Mouse (Mus musculus): ENCODE measurements at regions not wholly inside any gene's neighbourhood (a gene's known extent, or its start where the extent isn't known, plus 50 kb on each side); places are given as distances from the start of the nearest gene placed in this dataset.
"Not testable (repeated sequence)": the region's sequence is repeated elsewhere in the genome, so short reads cannot be mapped to it uniquely, and the experiment has no call there.

DNA sequence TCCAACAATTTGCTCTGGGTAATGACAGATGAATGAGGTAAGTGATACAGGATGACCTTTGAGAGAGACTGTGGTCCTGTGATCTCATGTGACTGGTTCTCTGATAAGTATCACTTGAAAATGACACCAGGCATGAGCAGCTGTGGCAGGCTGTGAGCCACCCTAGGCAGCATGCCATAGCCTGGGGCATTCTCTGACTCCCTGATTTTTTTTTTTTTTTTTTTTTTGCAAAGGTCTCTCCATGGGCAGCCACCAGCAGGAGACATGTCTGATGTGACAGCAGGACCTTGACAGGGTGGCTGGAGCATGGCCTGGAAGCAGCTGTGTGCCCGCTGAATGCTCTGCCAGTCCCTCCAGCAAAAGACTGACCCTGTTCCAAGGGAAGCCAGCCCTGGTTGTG is 116.4 kb upstream of the Vldlr start:
- 75% methylated on average over 1 of the region's 1 CpGs for WGBS
- Histone ChIP-seq H3K27ac (ENCODE audit: low read length) (no peak overlapping the region), H3K36me3 (ENCODE audit: control insufficient read depth, insufficient read depth, low read length) (no peaks in the 10 kb centered on the region), H3K4me1 (replicated peaks; ENCODE audit: control insufficient read depth, insufficient read depth, low read length) (no peaks in the 10 kb centered on the region), H3K9me3 (ENCODE audit: control insufficient read depth, low read length) (no peaks in the 10 kb centered on the region), H3K27me3 (ENCODE audit: control insufficient read depth, insufficient read depth, low read depth, low read length) (no peaks in the 10 kb centered on the region), H3K9ac (ENCODE audit: low read length) (no peak overlapping the region), H3K4me2 (ENCODE audit: low read depth, low read length) (no peak overlapping the region), H3K4me3 (ENCODE audit: low read length) (no peak overlapping the region)
- ATAC-seq (ENCODE audit: low read depth), result no peak

DNA sequence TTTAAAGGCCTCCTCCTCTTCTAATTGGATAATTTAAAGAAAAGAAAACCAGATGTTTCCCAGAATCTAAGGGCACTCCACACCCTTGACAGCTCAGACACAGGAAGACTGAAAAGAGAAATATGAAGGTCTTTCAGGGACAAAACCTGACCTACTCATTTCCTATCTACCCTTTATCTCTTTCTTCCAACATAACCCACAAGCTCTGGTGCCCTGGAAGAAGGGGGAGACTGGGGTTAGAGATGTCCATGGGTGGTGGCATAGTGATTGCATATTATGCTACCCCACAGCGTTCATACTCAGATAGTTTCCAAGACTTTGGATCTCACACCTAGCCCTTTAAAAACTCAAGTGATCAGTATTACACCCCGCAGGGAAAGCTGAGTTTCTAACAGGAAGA is 105.8 kb upstream of the Vldlr start:
- Histone ChIP-seq H3K27ac (ENCODE audit: low read length) (no peak overlapping the region), H3K9ac (ENCODE audit: low read length) (no peak overlapping the region), H3K9me3 (ENCODE audit: control insufficient read depth, low read length) (no peaks in the 10 kb centered on the region), H3K36me3 (ENCODE audit: control insufficient read depth, insufficient read depth, low read length) (no peaks in the 10 kb centered on the region), H3K4me3 (ENCODE audit: low read length) (no peak overlapping the region), H3K4me1 (replicated peaks; ENCODE audit: control insufficient read depth, insufficient read depth, low read length) (no peaks in the 10 kb centered on the region), H3K27me3 (ENCODE audit: control insufficient read depth, insufficient read depth, low read depth, low read length) (no peaks in the 10 kb centered on the region), H3K4me2 (ENCODE audit: low read depth, low read length) (no peak overlapping the region)
- no peak for ATAC-seq (ENCODE audit: low read depth)
- 78% methylated on average over 2 of the region's 2 CpGs for WGBS

DNA sequence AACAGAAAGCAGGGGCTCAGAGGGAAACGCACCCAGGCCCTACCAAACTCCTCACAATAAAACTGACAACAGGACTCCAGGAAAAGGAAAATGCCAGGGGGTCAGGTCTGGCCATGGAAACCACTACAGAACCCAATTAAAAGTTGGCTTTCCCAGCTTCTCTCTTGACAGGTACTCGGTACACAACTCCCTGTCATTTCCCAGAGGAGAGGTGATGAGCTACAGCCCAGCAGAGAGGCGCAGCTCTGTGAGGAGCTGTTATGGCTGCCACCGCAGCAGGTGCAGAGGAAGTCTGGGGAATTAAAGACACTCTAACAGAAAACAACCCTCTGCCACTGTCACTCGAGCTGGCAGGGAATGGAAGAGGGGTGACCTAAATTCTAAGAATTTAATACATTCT is 95.4 kb upstream of the Vldlr start:
- Histone ChIP-seq H3K4me2 (ENCODE audit: low read depth, low read length) (no peak overlapping the region), H3K27ac (ENCODE audit: low read length) (no peak overlapping the region), H3K4me1 (replicated peaks; ENCODE audit: control insufficient read depth, insufficient read depth, low read length) (peaks cover 7% of the 10 kb centered on the region; the same call in 1 of the 2 replicates), H3K9me3 (ENCODE audit: control insufficient read depth, low read length) (no peaks in the 10 kb centered on the region), H3K27me3 (ENCODE audit: control insufficient read depth, insufficient read depth, low read depth, low read length) (no peaks in the 10 kb centered on the region), H3K9ac (ENCODE audit: low read length) (no peak overlapping the region), H3K36me3 (ENCODE audit: control insufficient read depth, insufficient read depth, low read length) (no peaks in the 10 kb centered on the region), H3K4me3 (ENCODE audit: low read length) (no peak overlapping the region)
- 56% methylated on average over 5 of the region's 5 CpGs for WGBS
- no peak for ATAC-seq (ENCODE audit: low read depth)

DNA sequence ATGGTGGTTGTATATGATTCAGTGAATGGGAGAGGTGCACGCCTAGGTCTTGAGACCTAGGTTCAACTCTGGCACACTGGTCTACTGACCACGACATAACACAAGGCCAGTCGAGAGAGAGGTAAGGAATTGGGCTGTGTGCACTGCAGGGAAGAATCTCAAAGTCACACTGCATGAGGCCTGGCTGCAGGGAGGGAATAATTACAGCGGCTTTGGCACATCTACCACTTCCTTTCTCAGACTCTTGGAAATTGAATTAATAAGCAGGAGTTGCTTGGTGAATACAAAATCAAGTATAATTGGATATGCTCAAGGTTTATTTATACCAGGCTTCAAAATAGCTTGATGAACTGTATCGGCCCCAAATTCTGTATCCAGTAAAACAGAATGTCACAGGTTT is 93.9 kb upstream of the Vldlr start:
- Histone ChIP-seq H3K27ac (ENCODE audit: low read length) (no peak overlapping the region), H3K9ac (ENCODE audit: low read length) (no peak overlapping the region), H3K36me3 (ENCODE audit: control insufficient read depth, insufficient read depth, low read length) (no peaks in the 10 kb centered on the region), H3K4me2 (ENCODE audit: low read depth, low read length) (no peak overlapping the region), H3K4me3 (ENCODE audit: low read length) (no peak overlapping the region), H3K4me1 (replicated peaks; ENCODE audit: control insufficient read depth, insufficient read depth, low read length) (peaks cover 7% of the 10 kb centered on the region; the same call in 1 of the 2 replicates), H3K9me3 (ENCODE audit: control insufficient read depth, low read length) (no peaks in the 10 kb centered on the region), H3K27me3 (ENCODE audit: control insufficient read depth, insufficient read depth, low read depth, low read length) (no peaks in the 10 kb centered on the region)
- ATAC-seq (ENCODE audit: low read depth), result no peak
- 82% methylated on average over 5 of the region's 5 CpGs for WGBS

DNA sequence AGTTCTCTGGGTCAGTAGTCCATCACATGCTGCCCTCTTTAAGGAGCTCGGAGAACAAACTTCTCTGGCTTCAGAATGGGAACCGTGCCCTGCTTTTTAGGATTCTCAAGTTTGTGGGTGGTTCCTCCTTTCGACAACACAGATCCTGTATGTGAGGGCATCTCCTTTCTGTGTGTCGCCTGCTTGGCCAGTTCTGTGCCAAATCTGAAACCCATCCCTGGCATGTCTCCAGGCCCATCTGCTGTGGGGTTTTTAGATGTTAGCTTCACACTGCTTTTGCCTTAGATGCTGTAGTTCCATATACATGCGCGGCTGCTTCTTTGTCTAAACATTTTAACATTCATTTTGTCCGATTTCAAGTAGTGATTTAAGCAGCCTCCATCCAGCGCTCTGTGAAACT is 93.0 kb upstream of the Vldlr start:
- H3K9me3 ChIP-seq (ENCODE audit: control insufficient read depth, low read length), result no peaks in the 10 kb centered on the region
- ATAC-seq (ENCODE audit: low read depth), result no peak

DNA sequence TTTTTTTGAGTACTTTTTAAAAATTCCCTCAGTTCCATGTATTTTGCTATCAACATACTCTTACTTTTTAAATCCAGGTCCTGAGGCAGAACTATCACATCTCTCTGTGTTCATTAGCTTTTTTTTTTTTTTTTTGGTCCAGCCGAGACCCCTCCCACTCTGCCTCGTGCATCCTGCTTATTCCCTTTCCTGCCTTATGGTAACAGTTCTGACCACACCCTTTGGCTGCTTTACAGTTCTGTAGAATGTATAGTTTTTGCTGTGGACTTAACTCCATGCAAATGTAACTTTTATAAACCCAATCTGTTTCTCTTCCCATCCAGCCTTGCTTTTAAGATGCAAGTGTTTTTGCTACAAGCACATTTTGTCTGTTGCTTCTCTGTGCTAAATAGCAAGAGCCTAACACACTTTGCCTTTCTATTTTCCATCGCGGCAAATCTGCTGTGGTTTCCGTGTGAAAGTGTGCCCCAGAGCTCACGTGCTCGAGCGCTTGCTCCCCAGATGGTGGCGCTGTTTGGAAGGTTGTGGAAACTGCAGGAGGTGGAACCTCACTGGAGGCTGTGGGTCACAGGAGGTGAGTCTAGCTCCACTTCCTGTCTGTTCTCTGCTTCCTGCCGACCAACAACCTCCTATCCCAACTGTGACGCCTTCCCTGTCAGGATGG is 92.3 kb upstream of the Vldlr start:
- Histone ChIP-seq H3K9me3 (ENCODE audit: control insufficient read depth, low read length) (no peaks in the 10 kb centered on the region), H3K9ac (ENCODE audit: low read length) (no peak overlapping the region), H3K4me1 (replicated peaks; ENCODE audit: control insufficient read depth, insufficient read depth, low read length) (peaks cover 7% of the 10 kb centered on the region; the same call in 1 of the 2 replicates), H3K27ac (ENCODE audit: low read length) (no peak overlapping the region), H3K4me3 (ENCODE audit: low read length) (no peak overlapping the region), H3K36me3 (ENCODE audit: control insufficient read depth, insufficient read depth, low read length) (no peaks in the 10 kb centered on the region), H3K4me2 (ENCODE audit: low read depth, low read length) (no peak overlapping the region), H3K27me3 (ENCODE audit: control insufficient read depth, insufficient read depth, low read depth, low read length) (no peaks in the 10 kb centered on the region)
- 51% methylated on average over 11 of the region's 11 CpGs for WGBS
- ATAC-seq (ENCODE audit: low read depth), result peak; percentile 57; the same call in 1 of the 2 replicates

More for the DNA sequence above, 93.0 kb upstream of the Vldlr start:
- no peak overlapping the region for H3K4me2 ChIP-seq (ENCODE audit: low read depth, low read length)
- no peaks in the 10 kb centered on the region for H3K36me3 ChIP-seq (ENCODE audit: control insufficient read depth, insufficient read depth, low read length)
- 38% methylated on average over 8 of the region's 8 CpGs for WGBS
- no peaks in the 10 kb centered on the region for H3K27me3 ChIP-seq (ENCODE audit: control insufficient read depth, insufficient read depth, low read depth, low read length)
- H3K4me1 ChIP-seq (replicated peaks; ENCODE audit: control insufficient read depth, insufficient read depth, low read length), result peaks cover 7% of the 10 kb centered on the region; the same call in 1 of the 2 replicates
- H3K4me3 ChIP-seq (ENCODE audit: low read length), result no peak overlapping the region
- H3K27ac ChIP-seq (ENCODE audit: low read length), result no peak overlapping the region
- no peak overlapping the region for H3K9ac ChIP-seq (ENCODE audit: low read length)

DNA sequence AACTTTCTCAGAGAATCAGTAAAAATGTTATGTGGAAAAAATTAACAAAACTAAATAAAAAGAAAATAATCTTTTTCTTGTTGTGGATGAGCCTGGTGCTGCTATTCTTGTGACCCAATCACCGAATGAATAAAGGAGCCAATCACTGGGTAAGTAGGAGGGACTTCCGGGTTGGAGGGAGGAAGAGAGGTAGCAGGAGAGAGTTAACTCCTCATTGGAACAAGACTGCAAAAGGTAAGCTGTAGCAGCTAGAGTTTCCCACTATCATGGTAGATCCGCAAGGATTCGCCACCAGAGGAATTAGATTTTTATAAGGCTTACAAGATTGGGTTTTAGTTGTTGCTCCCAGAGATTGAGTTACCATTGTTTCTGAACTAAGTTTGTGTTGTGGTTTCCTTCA is 87.8 kb upstream of the Vldlr start:
- H3K27ac ChIP-seq (ENCODE audit: low read length); H3K9me3 ChIP-seq (ENCODE audit: control insufficient read depth, low read length); H3K4me2 ChIP-seq (ENCODE audit: low read depth, low read length); H3K4me3 ChIP-seq (ENCODE audit: low read length); H3K36me3 ChIP-seq (ENCODE audit: control insufficient read depth, insufficient read depth, low read length); H3K27me3 ChIP-seq (ENCODE audit: control insufficient read depth, insufficient read depth, low read depth, low read length); H3K9ac ChIP-seq (ENCODE audit: low read length); H3K4me1 ChIP-seq (replicated peaks; ENCODE audit: control insufficient read depth, insufficient read depth, low read length); ATAC-seq (ENCODE audit: low read depth): not testable (repeated sequence)
- WGBS, result 89% methylated on average over 4 of the region's 4 CpGs

DNA sequence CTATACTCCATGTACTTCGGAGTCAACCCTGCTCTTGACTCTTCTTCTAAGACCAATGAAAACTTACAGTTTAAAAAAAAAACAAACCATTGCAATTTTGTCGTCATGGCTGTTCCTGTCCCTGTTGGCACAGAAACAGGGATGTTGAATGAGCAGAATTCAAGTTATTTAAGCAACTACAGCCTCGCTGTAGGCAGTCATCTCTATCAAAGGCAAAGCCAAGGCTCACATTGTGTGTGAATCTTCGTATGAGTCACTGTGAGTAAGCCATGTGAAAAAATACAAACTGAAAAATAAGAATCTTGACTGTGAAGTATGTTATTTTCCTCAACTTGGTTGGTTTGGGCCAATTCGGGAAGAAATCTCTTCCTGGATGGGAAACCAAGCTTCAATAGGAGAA is 81.9 kb upstream of the Vldlr start:
- H3K4me1 ChIP-seq (replicated peaks; ENCODE audit: control insufficient read depth, insufficient read depth, low read length), result no peaks in the 10 kb centered on the region
- no peak for ATAC-seq (ENCODE audit: low read depth)
- no peaks in the 10 kb centered on the region for H3K36me3 ChIP-seq (ENCODE audit: control insufficient read depth, insufficient read depth, low read length)
- no peak overlapping the region for H3K27ac ChIP-seq (ENCODE audit: low read length)
- no peak overlapping the region for H3K9ac ChIP-seq (ENCODE audit: low read length)
- 68% methylated on average over 5 of the region's 5 CpGs for WGBS
- H3K27me3 ChIP-seq (ENCODE audit: control insufficient read depth, insufficient read depth, low read depth, low read length), result no peaks in the 10 kb centered on the region
- H3K4me2 ChIP-seq (ENCODE audit: low read depth, low read length), result no peak overlapping the region
- no peaks in the 10 kb centered on the region for H3K9me3 ChIP-seq (ENCODE audit: control insufficient read depth, low read length)
- H3K4me3 ChIP-seq (ENCODE audit: low read length), result no peak overlapping the region

DNA sequence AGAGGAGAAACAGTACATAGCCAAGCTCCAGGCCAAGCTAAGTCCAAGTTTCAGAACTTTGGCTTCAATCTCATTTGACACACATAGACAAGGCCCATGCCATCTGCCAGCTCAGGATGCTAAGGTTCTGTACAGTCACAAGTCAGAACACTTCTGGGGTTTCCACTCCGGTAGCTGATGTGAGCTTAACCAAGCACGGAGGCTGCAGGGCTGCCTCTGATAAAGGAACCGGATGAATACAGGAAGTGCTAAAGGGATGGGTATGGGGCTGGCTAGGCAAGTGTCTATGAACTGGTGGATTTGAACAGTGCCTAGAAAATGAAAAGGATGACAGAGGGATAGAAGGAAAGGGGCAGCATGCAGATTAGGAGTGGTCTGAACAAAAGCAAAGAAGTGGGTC is 75.4 kb upstream of the Vldlr start:
- Histone ChIP-seq H3K27ac (ENCODE audit: low read length) (no peak overlapping the region), H3K36me3 (ENCODE audit: control insufficient read depth, insufficient read depth, low read length) (no peaks in the 10 kb centered on the region), H3K4me2 (ENCODE audit: low read depth, low read length) (no peak overlapping the region), H3K27me3 (ENCODE audit: control insufficient read depth, insufficient read depth, low read depth, low read length) (no peaks in the 10 kb centered on the region), H3K9me3 (ENCODE audit: control insufficient read depth, low read length) (no peaks in the 10 kb centered on the region), H3K4me1 (replicated peaks; ENCODE audit: control insufficient read depth, insufficient read depth, low read length) (no peaks in the 10 kb centered on the region), H3K9ac (ENCODE audit: low read length) (no peak overlapping the region), H3K4me3 (ENCODE audit: low read length) (no peak overlapping the region)
- 54% methylated on average over 3 of the region's 3 CpGs for WGBS
- no peak for ATAC-seq (ENCODE audit: low read depth)

DNA sequence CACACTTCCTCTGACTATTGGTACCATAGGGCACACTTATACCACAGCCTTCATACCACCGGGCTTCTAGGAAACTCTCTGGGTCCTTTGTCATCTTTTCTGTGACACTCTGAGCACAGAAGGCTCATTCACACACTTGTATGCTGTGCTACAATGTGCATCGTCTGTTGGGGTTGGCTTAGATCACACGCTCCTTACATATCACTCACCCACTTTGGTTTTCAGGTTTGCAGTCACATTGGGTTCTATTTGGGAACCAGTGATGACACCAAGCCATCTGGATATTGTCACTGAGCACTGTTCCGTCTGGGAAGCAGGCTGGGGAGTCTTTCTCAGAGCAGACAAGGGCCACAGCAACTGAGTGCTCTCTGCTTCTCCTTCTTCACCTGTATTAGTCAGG is 74.1 kb upstream of the Vldlr start:
- ATAC-seq (ENCODE audit: low read depth), result no peak
- no peaks in the 10 kb centered on the region for H3K36me3 ChIP-seq (ENCODE audit: control insufficient read depth, insufficient read depth, low read length)
- no peak overlapping the region for H3K4me3 ChIP-seq (ENCODE audit: low read length)
- no peaks in the 10 kb centered on the region for H3K9me3 ChIP-seq (ENCODE audit: control insufficient read depth, low read length)
- no peak overlapping the region for H3K27ac ChIP-seq (ENCODE audit: low read length)
- no peaks in the 10 kb centered on the region for H3K27me3 ChIP-seq (ENCODE audit: control insufficient read depth, insufficient read depth, low read depth, low read length)
- H3K4me1 ChIP-seq (replicated peaks; ENCODE audit: control insufficient read depth, insufficient read depth, low read length), result peaks cover 2% of the 10 kb centered on the region; the same call in 1 of the 2 replicates
- WGBS, result 88% methylated on average over 4 of the region's 4 CpGs
- no peak overlapping the region for H3K9ac ChIP-seq (ENCODE audit: low read length)
- no peak overlapping the region for H3K4me2 ChIP-seq (ENCODE audit: low read depth, low read length)
